Mouse (Mus musculus) embryo, embryonic 9.5 days (tissue): ENCODE results near the gene Vegfd.

Experiments
- DNase-seq: peaks from one replicate; pipeline ENCODE4 v3.0.0-alpha.2; 2017; ENCODE audit errors: extremely low spot score

The Vegfd gene

GRCm38 (mm10) chrX:164373081-164373480 is at the start of gene Vegfd:
Vegfd (plus strand) TSS chrX:164373378.
- no peak for DNase-seq

DNA sequence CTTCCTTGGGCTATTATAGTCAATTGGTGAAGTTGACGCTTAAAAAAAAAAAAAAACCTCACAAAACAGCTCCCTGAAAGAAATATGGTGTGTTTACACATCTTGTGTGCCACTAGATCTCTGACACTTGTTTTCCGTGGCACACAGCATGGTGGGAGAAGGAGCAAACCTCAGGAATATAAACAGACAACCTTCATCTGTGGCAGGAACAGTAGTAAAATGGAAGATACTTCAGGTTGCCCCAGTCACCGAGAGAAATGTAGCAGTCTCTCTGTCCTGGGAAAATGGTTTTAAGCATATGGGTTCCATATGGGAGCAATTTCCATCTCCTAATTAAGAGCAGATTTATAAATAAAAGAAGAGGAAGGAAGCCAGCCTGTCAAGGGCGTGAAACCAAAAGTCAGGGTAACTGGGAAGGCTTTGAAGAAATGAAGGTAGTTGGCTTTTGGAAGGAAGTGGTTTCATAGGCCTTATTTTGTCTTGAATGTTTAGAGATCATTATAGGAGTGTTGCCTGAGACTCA is 49.7 kb upstream of the Vegfd start:
- peak; percentile 3 for DNase-seq

- no peak for DNase-seq
Measured at GRCm38 (mm10) chrX:164330351-164330750, 42.8 kb upstream of the Vegfd start.

- no peak for DNase-seq
Measured at GRCm38 (mm10) chrX:164330766-164331165, 42.4 kb upstream of the Vegfd start.

- no peak for DNase-seq
Measured at GRCm38 (mm10) chrX:164338591-164338990, 34.6 kb upstream of the Vegfd start.

- no peak for DNase-seq
Measured at GRCm38 (mm10) chrX:164345359-164345938, 27.7 kb upstream of the Vegfd start.

- DNase-seq, result no peak
Measured at GRCm38 (mm10) chrX:164348937-164349336, 24.2 kb upstream of the Vegfd start.

- DNase-seq, result no peak
Measured at GRCm38 (mm10) chrX:164365153-164365865, 7.9 kb upstream of the Vegfd start.

GRCm38 (mm10) chrX:164370576-164370975 is 2.6 kb upstream of the Vegfd start:
- DNase-seq, result no peak

DNA sequence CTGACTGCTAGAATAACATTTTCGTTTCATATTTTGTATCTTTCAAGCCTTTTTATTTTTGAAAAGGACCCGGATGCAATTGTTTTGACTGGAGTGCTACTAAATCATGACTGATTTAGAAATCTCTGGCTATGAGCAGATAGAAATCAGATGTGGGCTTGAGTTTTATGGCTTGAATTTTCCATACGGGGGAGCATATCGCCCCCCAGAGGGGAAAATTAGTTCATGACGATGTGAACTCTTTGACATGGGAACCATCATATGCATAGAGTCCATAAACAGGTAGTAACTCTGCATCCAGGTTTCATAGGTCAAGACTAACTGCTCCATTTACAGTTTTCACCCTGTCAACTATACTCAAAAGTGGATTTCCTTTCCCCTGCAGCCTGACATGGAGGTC is 1.4 kb downstream of the Vegfd start:
- DNase-seq, result no peak

DNA sequence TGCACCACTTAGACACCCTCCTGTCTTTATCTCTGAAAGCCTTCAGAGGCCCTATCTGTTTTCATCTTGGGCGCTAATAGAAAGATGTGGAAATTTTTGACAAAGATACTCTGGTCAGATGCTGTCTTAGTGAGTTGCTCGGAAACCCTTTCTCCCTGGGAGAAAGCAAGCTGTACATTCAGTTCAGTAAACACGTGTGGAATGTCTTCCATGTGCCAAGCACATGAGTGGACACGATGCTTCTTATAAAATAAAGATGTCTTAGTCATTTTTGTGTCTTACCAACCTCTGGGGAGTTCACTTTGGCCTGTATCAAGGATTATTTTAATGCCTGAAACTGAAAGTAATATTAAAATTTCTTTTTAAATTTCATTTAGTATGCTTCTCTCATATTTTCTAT is 6.5 kb downstream of the Vegfd start:
- no peak for DNase-seq

DNA sequence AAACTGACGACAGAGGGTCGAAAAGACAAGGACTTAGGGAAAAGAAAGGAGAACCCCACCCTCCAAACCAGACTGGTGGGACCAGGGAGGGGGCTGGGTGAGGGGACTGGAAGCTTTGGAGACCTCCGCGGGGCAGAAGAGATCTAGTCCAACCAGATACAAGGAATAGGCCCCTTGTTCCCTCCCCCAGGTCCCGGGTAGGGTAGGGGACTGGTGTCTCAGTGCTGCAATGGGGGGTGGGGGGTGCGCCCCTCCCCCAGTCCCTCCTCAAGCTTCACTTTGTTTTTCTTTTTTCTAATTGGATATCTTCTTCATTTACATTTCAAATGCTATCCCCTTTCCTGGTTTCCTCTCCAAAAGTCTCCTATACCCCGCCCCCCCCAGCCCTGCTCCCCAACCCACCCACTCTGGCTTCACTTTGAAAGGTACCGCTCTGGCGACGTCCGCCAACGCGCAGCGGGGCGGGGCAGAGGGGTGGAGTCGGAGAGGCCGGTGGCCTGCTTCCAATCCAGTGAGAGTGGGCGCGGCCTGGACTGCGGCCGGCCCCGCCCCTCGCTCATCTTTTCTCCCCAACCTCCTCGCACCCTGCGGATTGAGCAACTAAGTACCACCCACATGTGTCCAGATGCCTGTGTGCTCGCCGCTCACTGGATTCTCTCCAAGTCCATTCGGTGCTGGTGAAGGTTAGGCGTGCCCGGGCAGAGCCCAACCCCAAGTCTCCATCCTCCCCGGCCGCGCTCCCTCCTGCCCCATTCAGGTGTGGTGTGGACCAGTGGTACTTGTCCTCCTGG is 8.6 kb downstream of the Vegfd start:
- peak; percentile 80 for DNase-seq

DNA sequence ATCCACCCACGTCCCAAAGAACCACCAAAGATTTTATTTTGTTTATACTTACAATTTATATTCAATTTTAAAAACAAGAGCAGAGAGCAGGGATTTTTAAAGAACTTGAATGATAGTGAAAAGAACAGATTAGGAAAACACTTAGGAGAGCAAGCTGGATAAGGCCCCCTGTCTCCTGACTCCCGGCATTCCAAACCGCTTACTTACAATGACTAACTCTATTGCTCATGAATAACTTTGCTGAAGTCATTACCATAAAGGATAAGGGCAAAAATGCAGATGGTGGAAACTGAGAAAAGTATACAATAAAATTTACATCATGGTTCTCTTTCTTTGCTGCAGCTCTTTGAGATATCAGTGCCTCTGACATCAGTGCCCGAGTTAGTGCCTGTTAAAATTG is 20.9 kb downstream of the Vegfd start:
- DNase-seq, result no peak

DNA sequence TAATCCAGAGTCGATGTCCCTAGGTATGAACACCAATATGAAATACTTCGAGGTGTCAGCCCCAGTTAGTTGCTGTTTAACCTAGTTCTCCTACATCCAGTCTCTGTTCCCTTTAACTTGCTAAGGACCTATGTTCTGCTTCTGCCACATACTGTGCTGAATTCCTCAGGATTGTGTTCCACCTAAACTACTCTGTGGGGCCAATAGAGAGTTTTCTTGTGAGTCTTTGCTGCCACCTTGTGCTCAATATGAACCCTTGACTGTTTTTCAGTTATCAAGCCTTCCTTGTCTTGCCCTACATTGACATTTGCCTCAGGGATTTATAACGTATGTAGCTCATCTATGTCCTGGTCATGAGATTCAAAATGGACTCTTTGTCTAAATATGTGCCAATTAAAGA is 25.3 kb downstream of the Vegfd start:
- peak; percentile 5 for DNase-seq

GRCm38 (mm10) chrX:164405080-164405649 is 32.0 kb downstream of the Vegfd start:
- no peak for DNase-seq

GRCm38 (mm10) chrX:164406133-164407022 is 33.2 kb downstream of the Vegfd start:
- DNase-seq, result no peak

- no peak for DNase-seq
Measured at GRCm38 (mm10) chrX:164408301-164408927, 35.2 kb downstream of the Vegfd start.

GRCm38 (mm10) chrX:164410562-164410961 is 37.4 kb downstream of the Vegfd start:
- DNase-seq, result no peak

DNA sequence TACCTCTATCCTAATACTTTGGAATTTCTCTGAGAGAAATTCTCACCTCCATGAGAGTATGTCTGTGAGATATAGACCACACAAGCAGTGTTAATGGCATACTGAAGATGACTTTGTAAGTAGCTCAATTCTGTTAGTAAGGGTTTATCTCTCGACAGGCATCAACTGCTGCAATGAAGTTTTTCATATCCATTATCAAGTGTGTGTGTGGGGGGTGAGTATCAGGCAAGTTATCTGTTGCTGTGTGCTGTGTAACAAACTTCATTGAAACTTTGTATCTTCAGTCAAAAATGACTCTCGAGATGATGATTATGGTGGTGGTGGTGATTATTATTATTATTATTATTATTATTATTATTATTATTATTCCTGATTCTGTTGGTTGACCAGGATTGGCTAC is 43.6 kb downstream of the Vegfd start:
- no peak for DNase-seq

- DNase-seq, result no peak
Measured at GRCm38 (mm10) chrX:164418008-164418407, 44.8 kb downstream of the Vegfd start.

GRCm38 (mm10) chrX:164419471-164419939 is 46.3 kb downstream of the Vegfd start, which contains the start of gene Piga:
Piga (plus strand) TSS chrX:164419787.
- DNase-seq, result peak; percentile 89
